Mouse (Mus musculus): ENCODE measurements at regions not wholly inside any gene's neighbourhood (a gene's known extent, or its start where the extent isn't known, plus 50 kb on each side); places are given as distances from the start of the nearest gene placed in this dataset.

GRCm38 (mm10) chr2:138123331-138123730 is 133.0 kb upstream of the Btbd3 start:
- in situ Hi-C loops (cut with MboI; ENCODE audit: unreplicated experiment in 2 of 2) = no loop called here

- in situ Hi-C loops (cut with MboI; ENCODE audit: unreplicated experiment in 2 of 2) = no loop called here
Measured at GRCm38 (mm10) chr2:138120868-138121267, 135.5 kb upstream of the Btbd3 start.

GRCm38 (mm10) chr2:138120131-138120530 is 136.2 kb upstream of the Btbd3 start:
- in situ Hi-C loops (cut with MboI; ENCODE audit: unreplicated experiment in 2 of 2) = no loop called here

GRCm38 (mm10) chr2:138099777-138100176 is 156.6 kb upstream of the Btbd3 start:
- in situ Hi-C loops (cut with MboI; ENCODE audit: unreplicated experiment in 2 of 2) = no loop called here

- in situ Hi-C loops (cut with MboI; ENCODE audit: unreplicated experiment in 2 of 2) = no loop called here
Measured at GRCm38 (mm10) chr2:138085390-138085789, 171.0 kb upstream of the Btbd3 start.

- in situ Hi-C loops (cut with MboI; ENCODE audit: unreplicated experiment in 2 of 2) = no loop called here
Measured at GRCm38 (mm10) chr2:138084564-138085283, 171.6 kb upstream of the Btbd3 start.

GRCm38 (mm10) chr2:138074020-138074613 is 182.2 kb upstream of the Btbd3 start:
- in situ Hi-C loops (cut with MboI; ENCODE audit: unreplicated experiment in 2 of 2) = no loop called here

GRCm38 (mm10) chr2:138072165-138072728 is 184.1 kb upstream of the Btbd3 start:
- in situ Hi-C loops (cut with MboI; ENCODE audit: unreplicated experiment in 2 of 2) = no loop called here

- in situ Hi-C loops (cut with MboI; ENCODE audit: unreplicated experiment in 2 of 2) = no loop called here
Measured at GRCm38 (mm10) chr2:138053081-138053480, 203.3 kb upstream of the Btbd3 start.

GRCm38 (mm10) chr2:138048341-138048740 is 208.0 kb upstream of the Btbd3 start:
- in situ Hi-C loops (cut with MboI; ENCODE audit: unreplicated experiment in 2 of 2) = no loop called here

GRCm38 (mm10) chr2:138047781-138048201 is 208.6 kb upstream of the Btbd3 start:
- in situ Hi-C loops (cut with MboI; ENCODE audit: unreplicated experiment in 2 of 2) = no loop called here

GRCm38 (mm10) chr2:138047361-138047760 is 209.0 kb upstream of the Btbd3 start:
- in situ Hi-C loops (cut with MboI; ENCODE audit: unreplicated experiment in 2 of 2) = no loop called here

GRCm38 (mm10) chr2:138046918-138047317 is 209.4 kb upstream of the Btbd3 start:
- in situ Hi-C loops (cut with MboI; ENCODE audit: unreplicated experiment in 2 of 2) = no loop called here

- in situ Hi-C loops (cut with MboI; ENCODE audit: unreplicated experiment in 2 of 2) = no loop called here
Measured at GRCm38 (mm10) chr2:138045933-138046642, 210.3 kb upstream of the Btbd3 start.

GRCm38 (mm10) chr2:138040706-138041105 is 215.7 kb upstream of the Btbd3 start:
- in situ Hi-C loops (cut with MboI; ENCODE audit: unreplicated experiment in 2 of 2) = no loop called here

GRCm38 (mm10) chr2:138040302-138040701 is 216.1 kb upstream of the Btbd3 start:
- in situ Hi-C loops (cut with MboI; ENCODE audit: unreplicated experiment in 2 of 2) = no loop called here

- in situ Hi-C loops (cut with MboI; ENCODE audit: unreplicated experiment in 2 of 2) = no loop called here
Measured at GRCm38 (mm10) chr2:138034123-138034736, 222.1 kb upstream of the Btbd3 start.

- in situ Hi-C loops (cut with MboI; ENCODE audit: unreplicated experiment in 2 of 2) = no loop called here
Measured at GRCm38 (mm10) chr2:138033379-138034122, 222.8 kb upstream of the Btbd3 start.

GRCm38 (mm10) chr2:138027411-138027810 is 229.0 kb upstream of the Btbd3 start:
- in situ Hi-C loops (cut with MboI; ENCODE audit: unreplicated experiment in 2 of 2) = no loop called here

GRCm38 (mm10) chr2:138023558-138023957 is 232.8 kb upstream of the Btbd3 start:
- in situ Hi-C loops (cut with MboI; ENCODE audit: unreplicated experiment in 2 of 2) = no loop called here

Data from v-Abl transformed pro-B cells (cell line).